Mouse (Mus musculus) G1E-ER4 (cell line): ENCODE data around the gene Thra. TPM values are rescaled to one million over a fixed set of nuclear protein-coding genes. Genes with fewer than 3 reads are reported as not detected.

ENCODE experiments used
- GATA1 ChIP-seq: IDR thresholded peaks from one replicate; pipeline ENCODE4 v1.8.0; 2012; ENCODE audit warnings: low read length, inconsistent platforms
- polyA plus RNA-seq: library from polyadenylated mRNA; stranded (reverse); fragments of >175 nt; gene quantifications from 2 replicates; pipeline ENCODE4 v1.2.3, GENCODE M21; 2012

Thra gene
- polyA plus RNA-seq, 1 experiment, result 40.6 TPM

GRCm38 (mm10) chr11:98764746-98765145 is 24.3 kb downstream of the Thra start:
- no peak for TF ChIP-seq GATA1

- TF ChIP-seq GATA1, result no peak
Observed at GRCm38 (mm10) chr11:98765421-98766309, 25.2 kb downstream of the Thra start.

- TF ChIP-seq GATA1, result no peak
Observed at GRCm38 (mm10) chr11:98766346-98766745, 25.9 kb downstream of the Thra start.

- TF ChIP-seq GATA1, result no peak
Observed at GRCm38 (mm10) chr11:98766816-98767215, 26.4 kb downstream of the Thra start.

- TF ChIP-seq GATA1, result no peak
Observed at GRCm38 (mm10) chr11:98767276-98767675, 26.8 kb downstream of the Thra start.

- no peak for TF ChIP-seq GATA1
Observed at GRCm38 (mm10) chr11:98767713-98768112, 27.3 kb downstream of the Thra start.

- TF ChIP-seq GATA1, result no peak
Observed at GRCm38 (mm10) chr11:98768127-98769006, 27.9 kb downstream of the Thra start.

GRCm38 (mm10) chr11:98769007-98769954 is 28.8 kb downstream of the Thra start:
- no peak for TF ChIP-seq GATA1

- TF ChIP-seq GATA1, result no peak
Observed at GRCm38 (mm10) chr11:98770096-98770975, 29.9 kb downstream of the Thra start.

GRCm38 (mm10) chr11:98771131-98771530 is 30.7 kb downstream of the Thra start:
- no peak for TF ChIP-seq GATA1

GRCm38 (mm10) chr11:98771844-98772525 is 31.5 kb downstream of the Thra start:
- no peak for TF ChIP-seq GATA1

GRCm38 (mm10) chr11:98772667-98773171 is 32.3 kb downstream of the Thra start:
- TF ChIP-seq GATA1, result no peak

GRCm38 (mm10) chr11:98773635-98774295 is 33.3 kb downstream of the Thra start:
- TF ChIP-seq GATA1, result no peak
